Mouse (Mus musculus) embryonic facial prominence, embryonic 10.5 days (tissue): Measurements from ENCODE around the gene Slc35e3. TPM values are rescaled to one million over a fixed set of nuclear protein-coding genes. Genes with fewer than 3 reads are reported as not detected.

Experiments used
- DNase-seq: peaks from one replicate; pipeline ENCODE4 v3.0.0-alpha.2; 2017; ENCODE audit warnings: low spot score
- H3K27ac ChIP-seq: fragments of 300-500 bp; sonication (generic); replicated peaks from 2 replicates; pipeline ENCODE4 v1.5.1; 2016; ENCODE audit warnings: mild to moderate bottlenecking
- H3K27me3 ChIP-seq: fragments of 300-500 bp; sonication (generic); replicated peaks from 2 replicates; pipeline ENCODE4 v1.6.1; 2016; ENCODE audit warnings: low read depth, mild to moderate bottlenecking; ENCODE audit not compliant: poor library complexity, severe bottlenecking
- H3K36me3 ChIP-seq: fragments of 300-500 bp; sonication (generic); replicated peaks from 2 replicates; pipeline ENCODE4 v1.6.1; 2016; ENCODE audit warnings: mild to moderate bottlenecking, moderate library complexity
- H3K4me1 ChIP-seq: fragments of 300-500 bp; sonication (generic); 2 replicates; pipeline ENCODE4 v1.6.1; 2016
- H3K4me3 ChIP-seq: fragments of 300-500 bp; sonication (generic); 2 replicates; pipeline ENCODE4 v1.5.1; 2016; ENCODE audit warnings: mild to moderate bottlenecking, moderate library complexity
- H3K9me3 ChIP-seq: fragments of 300-500 bp; sonication (generic); 2 replicates; pipeline ENCODE4 v1.6.1; 2016; ENCODE audit warnings: mild to moderate bottlenecking
- WGBS: fragments of 180-500 bp; shearing (Covaris S2); methylation state at CpG from one replicate; pipeline ENCODE4 v1.1.7; 2016; 5-methylcytosine and 5-hydroxymethylcytosine counted together
- polyA plus RNA-seq: library from polyadenylated mRNA; unstranded; fragments of >200 nt; fragmentation: Nextera tagmentation; extraction: Ambion mirVana; gene quantifications from 2 replicates; pipeline ENCODE4 v1.2.1, GENCODE M21; 2016

Slc35e3 gene
- polyA plus RNA-seq, 1 experiment from 2014 or later: 24.7 TPM

DNA sequence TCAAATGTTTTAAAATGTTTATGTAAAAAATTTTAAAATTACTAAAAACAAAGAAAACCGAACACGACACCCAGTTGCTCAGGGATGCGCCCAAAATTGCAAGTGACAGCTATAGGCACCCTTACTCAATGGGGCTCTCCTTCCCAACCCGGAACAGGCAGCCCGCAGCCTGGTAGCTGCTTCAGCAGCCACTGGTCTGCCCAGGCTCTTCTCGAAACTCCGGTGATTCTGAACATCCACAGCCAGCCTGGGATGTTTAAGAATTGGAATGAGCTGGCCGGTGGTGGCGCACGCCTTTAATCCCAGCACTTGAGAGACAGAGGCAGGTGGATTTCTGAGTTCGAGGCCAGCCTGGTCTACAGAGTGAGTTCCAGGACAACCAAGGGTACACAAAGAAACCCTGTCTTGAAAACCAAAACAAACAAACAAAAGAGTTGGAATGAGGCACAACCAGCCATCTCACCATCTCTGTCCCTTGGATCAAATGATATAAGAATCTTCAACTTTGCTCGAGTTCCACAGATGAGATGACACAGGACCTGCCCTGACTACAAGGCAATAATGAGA, 15.4 kb downstream of the Slc35e3 start:
- 0 out of 2 replicates have a peak, but pooled peaks cover 3% of the 10 kb centered on the region for H3K4me1 ChIP-seq
- H3K36me3 ChIP-seq: peaks cover 16% of the 10 kb centered on the region
- DNase-seq: no peak
- no peaks in the 10 kb centered on the region for H3K27me3 ChIP-seq
- 94% methylated on average over 12 of the region's 12 CpGs for WGBS
- H3K27ac ChIP-seq: no peak overlapping the region
- H3K4me3 ChIP-seq: no peak overlapping the region
- H3K9me3 ChIP-seq: no peaks in the 10 kb centered on the region

GRCm38 (mm10) chr10:117730140-117730539, 16.0 kb downstream of the Slc35e3 start:
- H3K27ac ChIP-seq: no peak overlapping the region
- peaks cover 11% of the 10 kb centered on the region for H3K36me3 ChIP-seq
- H3K4me3 ChIP-seq: no peak overlapping the region
- H3K27me3 ChIP-seq: no peaks in the 10 kb centered on the region
- 0 out of 2 replicates have a peak, but pooled peaks cover 3% of the 10 kb centered on the region for H3K4me1 ChIP-seq
- H3K9me3 ChIP-seq: no peaks in the 10 kb centered on the region
- 97% methylated on average over 7 of the region's 7 CpGs for WGBS
- no peak for DNase-seq

GRCm38 (mm10) chr10:117729139-117729814, 16.9 kb downstream of the Slc35e3 start:
- WGBS: 74% methylated on average over 11 of the region's 11 CpGs
- DNase-seq: no peak
- Histone ChIP-seq H3K27ac (no peak overlapping the region), H3K9me3 (no peaks in the 10 kb centered on the region), H3K4me1 (0 out of 2 replicates have a peak, but pooled peaks cover 3% of the 10 kb centered on the region), H3K36me3 (peaks cover 10% of the 10 kb centered on the region), H3K4me3 (no peak overlapping the region), H3K27me3 (no peaks in the 10 kb centered on the region)

- no peak for DNase-seq
- Histone ChIP-seq H3K36me3 (peaks cover 10% of the 10 kb centered on the region), H3K9me3 (no peaks in the 10 kb centered on the region), H3K27me3 (no peaks in the 10 kb centered on the region), H3K27ac (no peak overlapping the region), H3K4me1 (0 out of 2 replicates have a peak, but pooled peaks cover 3% of the 10 kb centered on the region), H3K4me3 (no peak overlapping the region)
- 85% methylated on average over 5 of the region's 5 CpGs for WGBS
Measured at GRCm38 (mm10) chr10:117728574-117728973, 17.6 kb downstream of the Slc35e3 start.

DNA sequence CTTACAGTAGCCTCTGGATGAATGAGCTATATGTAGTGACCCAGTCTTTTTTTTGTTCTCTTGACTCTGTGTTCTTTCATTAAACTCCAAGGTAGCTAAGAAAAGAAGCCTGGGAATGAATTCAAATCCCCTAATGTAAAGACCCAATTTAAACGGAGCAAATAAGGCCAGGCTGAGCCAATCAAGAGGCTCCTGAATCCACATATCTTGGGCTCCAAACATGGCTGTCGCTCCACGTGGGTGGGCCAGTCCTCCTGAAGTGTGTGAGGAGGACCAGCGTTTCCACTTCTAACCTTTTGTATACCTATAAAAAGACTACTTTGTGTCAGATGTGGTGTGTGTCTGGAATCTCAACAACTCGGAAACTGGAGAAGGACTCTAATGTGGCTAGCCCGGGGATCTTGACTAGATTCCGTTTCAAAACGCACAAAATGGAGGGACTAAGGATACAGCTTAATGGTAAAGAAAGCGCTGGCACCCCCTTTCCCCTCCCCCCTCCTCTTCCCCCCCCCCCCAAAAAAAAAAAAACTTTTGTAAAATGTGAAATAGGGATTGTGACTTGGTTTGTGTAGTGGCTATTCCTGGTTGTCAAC, 18.6 kb downstream of the Slc35e3 start:
- no peaks in the 10 kb centered on the region for H3K27me3 ChIP-seq
- DNase-seq: no peak
- WGBS: 85% methylated on average over 9 of the region's 9 CpGs
- H3K4me1 ChIP-seq: 0 out of 2 replicates have a peak, but pooled peaks cover 3% of the 10 kb centered on the region
- peaks cover 2% of the 10 kb centered on the region; the same call in 1 of the 2 replicates for H3K36me3 ChIP-seq
- H3K27ac ChIP-seq: no peak overlapping the region
- H3K9me3 ChIP-seq: no peaks in the 10 kb centered on the region
- H3K4me3 ChIP-seq: no peak overlapping the region

- Histone ChIP-seq H3K27ac (no peak overlapping the region), H3K9me3 (no peaks in the 10 kb centered on the region), H3K27me3 (no peaks in the 10 kb centered on the region), H3K36me3 (no peaks in the 10 kb centered on the region), H3K4me3 (no peak overlapping the region), H3K4me1 (0 out of 2 replicates have a peak, but pooled peaks cover 3% of the 10 kb centered on the region)
- WGBS: 93% methylated on average over 4 of the region's 4 CpGs
- no peak for DNase-seq
Measured at GRCm38 (mm10) chr10:117726888-117727385, 19.2 kb downstream of the Slc35e3 start.

- WGBS: 94% methylated on average over 4 of the region's 4 CpGs
- H3K36me3 ChIP-seq: no peaks in the 10 kb centered on the region
- H3K4me3 ChIP-seq: no peak overlapping the region
- no peaks in the 10 kb centered on the region for H3K9me3 ChIP-seq
- 0 out of 2 replicates have a peak, but pooled peaks cover 3% of the 10 kb centered on the region for H3K4me1 ChIP-seq
- H3K27ac ChIP-seq: no peak overlapping the region
- no peaks in the 10 kb centered on the region for H3K27me3 ChIP-seq
- DNase-seq: no peak
Measured at GRCm38 (mm10) chr10:117726350-117726749, 19.8 kb downstream of the Slc35e3 start.

DNA sequence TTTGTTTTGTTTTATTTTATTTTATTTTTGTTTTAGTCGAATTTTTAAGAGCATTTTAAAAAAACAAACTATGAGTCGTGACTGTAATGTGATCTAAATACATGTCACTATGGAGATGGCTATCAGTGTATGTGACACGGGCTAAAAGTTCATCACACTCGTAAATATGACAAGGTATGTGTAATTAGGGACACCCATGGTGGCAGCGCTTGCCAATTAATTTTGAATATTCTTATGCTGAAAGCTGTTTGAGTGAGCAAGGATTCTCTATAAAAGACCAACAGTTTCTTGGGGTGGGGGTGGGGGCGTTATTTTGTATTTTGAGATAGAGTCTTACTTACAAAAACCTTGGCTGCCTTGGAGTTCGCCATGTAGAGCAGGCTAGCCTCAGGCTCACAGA, 20.5 kb downstream of the Slc35e3 start:
- H3K27me3 ChIP-seq: no peaks in the 10 kb centered on the region

DNA sequence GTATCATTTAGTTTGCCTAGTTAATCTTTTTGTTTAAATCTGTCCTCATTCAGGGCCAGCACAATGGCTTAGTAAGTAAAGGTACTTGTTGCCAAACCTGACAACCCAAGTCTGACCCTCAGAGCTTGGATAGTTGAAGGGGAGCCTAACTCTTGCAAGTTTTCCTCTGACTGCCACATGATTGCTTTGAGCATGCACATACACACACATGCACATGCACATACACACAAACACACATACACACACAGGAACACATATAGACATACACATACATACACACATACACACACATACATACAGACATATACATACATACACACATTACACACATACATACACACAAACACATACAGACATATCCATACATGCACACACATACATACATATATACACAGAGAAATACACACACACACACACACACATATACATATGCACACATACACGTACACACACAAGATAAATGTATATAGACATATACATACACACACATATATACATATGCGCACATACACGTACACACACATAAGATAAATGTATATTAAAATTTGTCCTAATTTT, 21.3 kb downstream of the Slc35e3 start:
- Histone ChIP-seq H3K27me3 (no peaks in the 10 kb centered on the region), H3K27ac (no peak overlapping the region), H3K36me3 (no peaks in the 10 kb centered on the region), H3K9me3 (no peaks in the 10 kb centered on the region), H3K4me3 (no peak overlapping the region), H3K4me1 (0 out of 2 replicates have a peak, but pooled peaks cover 3% of the 10 kb centered on the region)
- 94% methylated on average over 3 of the region's 3 CpGs for WGBS
- no peak for DNase-seq

More for the DNA sequence above, 20.5 kb downstream of the Slc35e3 start:
- H3K4me1 ChIP-seq: 0 out of 2 replicates have a peak, but pooled peaks cover 3% of the 10 kb centered on the region
- no peak overlapping the region for H3K27ac ChIP-seq
- H3K4me3 ChIP-seq: no peak overlapping the region
- no peak for DNase-seq
- no peaks in the 10 kb centered on the region for H3K36me3 ChIP-seq
- WGBS: 81% methylated on average over 7 of the region's 7 CpGs
- H3K9me3 ChIP-seq: no peaks in the 10 kb centered on the region

DNA sequence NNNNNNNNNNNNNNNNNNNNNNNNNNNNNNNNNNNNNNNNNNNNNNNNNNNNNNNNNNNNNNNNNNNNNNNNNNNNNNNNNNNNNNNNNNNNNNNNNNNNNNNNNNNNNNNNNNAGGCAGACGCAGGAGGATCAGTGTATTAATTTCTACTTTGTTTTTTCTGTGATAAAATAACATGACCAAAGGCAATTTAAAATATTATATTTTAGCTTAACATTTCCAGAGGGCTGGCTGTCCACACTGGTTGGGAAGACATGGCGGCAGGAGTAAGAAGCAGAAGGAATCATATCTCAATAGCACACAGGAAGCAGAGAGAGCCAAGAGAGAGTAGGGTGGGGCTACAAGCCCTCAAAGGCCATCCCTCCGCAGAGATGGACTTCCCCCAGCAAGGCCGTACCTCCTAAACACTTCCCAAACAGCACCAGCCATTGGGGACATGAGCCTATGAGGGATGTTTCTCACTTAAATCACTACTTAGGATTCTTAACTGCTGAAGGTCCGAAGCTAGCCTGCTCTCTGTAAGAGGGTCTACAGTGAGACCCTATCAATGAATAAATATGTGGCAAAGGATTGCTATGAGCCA, 21.9 kb downstream of the Slc35e3 start:
- no peaks in the 10 kb centered on the region for H3K9me3 ChIP-seq
- H3K27me3 ChIP-seq: no peaks in the 10 kb centered on the region
- WGBS: 82% methylated on average over 5 of the region's 5 CpGs
- H3K36me3 ChIP-seq: no peaks in the 10 kb centered on the region
- DNase-seq: no peak
- H3K4me3 ChIP-seq: no peak overlapping the region
- no peak overlapping the region for H3K27ac ChIP-seq
- no peaks in the 10 kb centered on the region for H3K4me1 ChIP-seq

DNA sequence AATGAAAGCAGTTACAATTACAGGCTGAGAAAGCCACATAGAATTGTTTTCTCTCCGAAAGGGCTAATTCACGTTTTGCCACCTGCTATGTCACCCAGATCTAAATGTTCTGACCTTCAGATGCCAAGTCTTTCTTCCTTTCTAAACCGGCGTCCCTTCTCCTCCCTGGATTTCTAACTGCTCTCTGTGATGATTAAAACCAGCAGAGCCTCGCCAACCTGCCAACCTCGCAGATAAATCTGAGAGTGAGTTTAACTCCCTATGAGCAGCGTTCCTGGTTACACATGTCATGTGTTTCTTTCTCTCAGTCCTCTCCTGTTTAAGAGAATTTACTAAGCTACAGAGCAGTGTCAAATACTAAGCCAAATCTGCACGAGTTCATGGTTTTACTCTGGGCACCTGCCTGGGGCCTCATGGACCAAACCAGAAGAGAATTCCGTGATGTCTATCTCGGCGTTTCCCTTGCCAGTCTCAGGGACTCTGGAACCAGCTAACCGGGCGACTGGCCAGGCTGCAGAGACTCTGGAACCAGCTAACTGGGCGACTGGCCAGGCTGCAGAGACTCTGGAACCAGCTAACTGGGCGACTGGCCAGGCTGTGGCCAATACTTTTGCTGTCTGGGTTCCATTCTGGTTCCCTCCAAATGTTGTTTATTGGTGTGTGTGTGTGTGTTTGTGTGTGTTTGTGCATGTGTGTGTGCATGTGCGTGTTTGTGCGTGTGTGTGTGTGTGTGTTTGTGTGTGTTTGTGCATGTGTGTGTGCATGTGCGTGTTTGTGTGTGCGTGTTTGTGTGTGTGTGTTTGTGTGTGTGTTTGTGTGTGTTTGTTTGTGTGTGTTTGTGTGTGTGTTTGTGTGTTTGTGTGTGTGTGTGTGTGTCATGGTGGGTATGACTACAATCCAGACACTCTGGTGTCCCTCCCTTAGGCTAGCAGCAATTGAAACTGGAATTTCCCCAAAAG, 27.7 kb downstream of the Slc35e3 start:
- Histone ChIP-seq H3K27ac (peak overlapping the region; percentile 1), H3K36me3 (no peaks in the 10 kb centered on the region), H3K9me3 (no peaks in the 10 kb centered on the region), H3K4me3 (no peak overlapping the region), H3K27me3 (no peaks in the 10 kb centered on the region), H3K4me1 (peaks cover 16% of the 10 kb centered on the region)
- no peak for DNase-seq
- WGBS: 67% methylated on average over 19 of the region's 19 CpGs
